Mouse (Mus musculus) CH12.LX (cell line): ENCODE data around the gene Nop2. TPM values are rescaled to one million over a fixed set of nuclear protein-coding genes. Genes with fewer than 3 reads are reported as not detected.

Experiments used
- DNase-seq: peaks from one replicate; pipeline ENCODE4 v3.0.0-alpha.2; 2013; ENCODE audit errors: extremely low read depth
- H3K27ac ChIP-seq: 2 replicates; pipeline ENCODE4 v1.5.1; 2012; ENCODE audit warnings: low read depth, mild to moderate bottlenecking, control low read depth, moderate library complexity; ENCODE audit not compliant: insufficient read depth
- H3K27me3 ChIP-seq: replicated peaks from 2 replicates; pipeline ENCODE3; 2012; ENCODE audit warnings: inconsistent platforms
- H3K36me3 ChIP-seq, 2 experiments: replicated peaks in 1 of 2; 2 replicates each; pipeline versions ENCODE3 to v1.6.1; 2012; ENCODE audit warnings: inconsistent platforms in 1 of 2, low read length in 1 of 2, mild to moderate bottlenecking in 1 of 2, mixed read lengths in 1 of 2, moderate library complexity in 1 of 2; ENCODE audit not compliant: control insufficient read depth in 1 of 2, insufficient read depth in 1 of 2
- H3K4me1 ChIP-seq, 2 experiments: 2 replicates each; pipeline ENCODE4 v1.6.1; 2012; ENCODE audit warnings: inconsistent platforms in 1 of 2, moderate library complexity in 1 of 2; ENCODE audit not compliant: insufficient read depth in 2 of 2, control insufficient read depth in 1 of 2
- H3K4me2 ChIP-seq: 2 replicates; pipeline ENCODE4 v1.6.1; 2012; ENCODE audit warnings: low read depth, mild to moderate bottlenecking, control low read depth; ENCODE audit not compliant: poor library complexity, insufficient read depth, severe bottlenecking
- H3K4me3 ChIP-seq, 3 experiments: fragments of 150-350 bp in 1 of 3; sonication (generic) in 1 of 3; replicated peaks in 1 of 3; 2 replicates each; pipeline versions ENCODE3 to v1.5.1; 2011 to 2012; ENCODE audit warnings: low read depth in 2 of 3, low read length in 2 of 3, mild to moderate bottlenecking in 2 of 3, moderate library complexity in 2 of 3, control low read depth in 1 of 3, improper control_type of control experiment in 1 of 3, inconsistent platforms in 1 of 3, mixed read lengths in 1 of 3; ENCODE audit not compliant: poor library complexity in 1 of 3
- H3K79me2 ChIP-seq: replicated peaks from 2 replicates; pipeline ENCODE4 v1.6.1; 2012; ENCODE audit warnings: mild to moderate bottlenecking, moderate library complexity; ENCODE audit not compliant: control insufficient read depth, poor library complexity, insufficient read depth, severe bottlenecking; ENCODE audit errors: extremely low read depth
- H3K9ac ChIP-seq: 2 replicates; pipeline ENCODE4 v1.6.1; 2012; ENCODE audit warnings: low read depth, mild to moderate bottlenecking, control low read depth, moderate library complexity; ENCODE audit not compliant: insufficient read depth
- H3K9me3 ChIP-seq: replicated peaks from 2 replicates; pipeline ENCODE3; 2012; ENCODE audit warnings: low read length, inconsistent platforms, mixed read lengths
- CHD1 ChIP-seq: IDR thresholded peaks from 2 replicates; pipeline ENCODE4 v1.6.1; 2012; ENCODE audit warnings: low read depth, low read length, improper control_type of control experiment, inconsistent platforms
- CHD2 ChIP-seq: IDR thresholded peaks from 2 replicates; pipeline ENCODE4 v1.6.1; 2011; ENCODE audit warnings: low read length, improper control_type of control experiment
- CTCF ChIP-seq, 2 experiments: IDR thresholded peaks in 1 of 2; conservative IDR thresholded peaks in 1 of 2; 2 replicates each; pipeline ENCODE4 v1.5.1; 2011 to 2012; ENCODE audit warnings: low read depth in 2 of 2, low read length in 2 of 2, improper control_type of control experiment in 1 of 2, inconsistent platforms in 1 of 2, mild to moderate bottlenecking in 1 of 2, moderate library complexity in 1 of 2
- E2F4 ChIP-seq: IDR thresholded peaks from 2 replicates; pipeline ENCODE4 v1.6.1; 2011; ENCODE audit warnings: low read depth, low read length, improper control_type of control experiment; ENCODE audit not compliant: insufficient replicate concordance
- ELF1 ChIP-seq: IDR thresholded peaks from 2 replicates; pipeline ENCODE4 v1.6.1; 2014; ENCODE audit warnings: low read depth, mild to moderate bottlenecking, inconsistent platforms, low read length, improper control_type of control experiment
- EP300 ChIP-seq: IDR thresholded peaks from 2 replicates; pipeline ENCODE4 v1.6.1; 2011; ENCODE audit warnings: low read length, improper control_type of control experiment
- ETS1 ChIP-seq: conservative IDR thresholded peaks from 2 replicates; pipeline ENCODE4 v1.6.1; 2012; ENCODE audit warnings: low read depth, mild to moderate bottlenecking, inconsistent platforms, low read length, improper control_type of control experiment, moderate library complexity
- GABPA ChIP-seq: IDR thresholded peaks from 2 replicates; pipeline ENCODE4 v1.6.1; 2012; ENCODE audit warnings: low read depth, low read length, improper control_type of control experiment, inconsistent platforms; ENCODE audit not compliant: insufficient replicate concordance
- HCFC1 ChIP-seq: IDR thresholded peaks from 2 replicates; pipeline ENCODE4 v1.6.1; 2012; ENCODE audit warnings: low read depth, mild to moderate bottlenecking, inconsistent platforms, low read length, improper control_type of control experiment
- IRF4 ChIP-seq: IDR thresholded peaks from 2 replicates; pipeline ENCODE4 v1.6.1; 2014; ENCODE audit warnings: low read depth, mild to moderate bottlenecking, inconsistent platforms, low read length, improper control_type of control experiment
- JUN ChIP-seq: IDR thresholded peaks from 2 replicates; pipeline ENCODE4 v1.6.1; 2011; ENCODE audit warnings: low read depth, mild to moderate bottlenecking, low read length, improper control_type of control experiment, moderate library complexity; ENCODE audit not compliant: insufficient read depth
- JUND ChIP-seq: conservative IDR thresholded peaks from 2 replicates; pipeline ENCODE4 v1.6.1; 2011; ENCODE audit warnings: low read depth, low read length, improper control_type of control experiment
- KAT2A ChIP-seq: IDR thresholded peaks from 2 replicates; pipeline ENCODE4 v1.6.1; 2012; ENCODE audit warnings: low read length, improper control_type of control experiment, inconsistent platforms; ENCODE audit not compliant: insufficient replicate concordance
- MAX ChIP-seq: IDR thresholded peaks from 2 replicates; pipeline ENCODE4 v1.6.1; 2011; ENCODE audit warnings: low read length, improper control_type of control experiment
- MAZ ChIP-seq: IDR thresholded peaks from 2 replicates; pipeline ENCODE4 v1.6.1; 2012; ENCODE audit warnings: low read depth, mild to moderate bottlenecking, inconsistent platforms, low read length, improper control_type of control experiment, moderate library complexity
- MXI1 ChIP-seq: IDR thresholded peaks from 2 replicates; pipeline ENCODE4 v1.6.1; 2011; ENCODE audit warnings: mild to moderate bottlenecking, low read depth, low read length, improper control_type of control experiment
- MYC ChIP-seq: IDR thresholded peaks from 2 replicates; pipeline ENCODE4 v1.6.1; 2011; ENCODE audit warnings: low read depth, mild to moderate bottlenecking, improper control_type of control experiment, low read length
- NELFE ChIP-seq: IDR thresholded peaks from 2 replicates; pipeline ENCODE4 v1.6.1; 2011; ENCODE audit warnings: low read depth, low read length, improper control_type of control experiment
- NRF1 ChIP-seq: IDR thresholded peaks from 2 replicates; pipeline ENCODE4 v1.6.1; 2014; ENCODE audit warnings: low read depth, mild to moderate bottlenecking, inconsistent platforms, low read length, improper control_type of control experiment, moderate library complexity
- PAX5 ChIP-seq: IDR thresholded peaks from 2 replicates; pipeline ENCODE4 v1.6.1; 2012; ENCODE audit warnings: low read length, inconsistent platforms, mixed read lengths
- POLR2A ChIP-seq: IDR thresholded peaks from 2 replicates; pipeline ENCODE4 v1.6.1; 2011; ENCODE audit warnings: low read depth, mild to moderate bottlenecking, improper control_type of control experiment, low read length
- POLR2AphosphoS2 ChIP-seq: IDR thresholded peaks from 2 replicates; pipeline ENCODE4 v1.6.1; 2011; ENCODE audit warnings: low read depth, low read length, improper control_type of control experiment
- RCOR1 ChIP-seq: conservative IDR thresholded peaks from 2 replicates; pipeline ENCODE4 v1.6.1; 2012; ENCODE audit warnings: low read depth, mild to moderate bottlenecking, inconsistent platforms, low read length, improper control_type of control experiment
- SIN3A ChIP-seq: IDR thresholded peaks from 2 replicates; pipeline ENCODE4 v1.6.1; 2012; ENCODE audit warnings: low read length, improper control_type of control experiment, inconsistent platforms
- SMC3 ChIP-seq: IDR thresholded peaks from 2 replicates; pipeline ENCODE4 v1.6.1; 2011; ENCODE audit warnings: low read depth, low read length, improper control_type of control experiment
- TBP ChIP-seq: conservative IDR thresholded peaks from 2 replicates; pipeline ENCODE4 v1.6.1; 2011; ENCODE audit warnings: low read depth, low read length, improper control_type of control experiment
- TCF12 ChIP-seq: IDR thresholded peaks from 2 replicates; pipeline ENCODE4 v1.6.1; 2014; ENCODE audit warnings: low read depth, mild to moderate bottlenecking, inconsistent platforms, low read length, improper control_type of control experiment
- UBTF ChIP-seq: IDR thresholded peaks from 2 replicates; pipeline ENCODE4 v1.6.1; 2012; ENCODE audit warnings: low read depth, mild to moderate bottlenecking, inconsistent platforms, low read length, improper control_type of control experiment, moderate library complexity
- USF1 ChIP-seq: IDR thresholded peaks from 2 replicates; pipeline ENCODE4 v1.6.1; 2014; ENCODE audit warnings: low read depth, mild to moderate bottlenecking, inconsistent platforms, low read length, improper control_type of control experiment
- USF2 ChIP-seq: conservative IDR thresholded peaks from 2 replicates; pipeline ENCODE4 v1.6.1; 2011; ENCODE audit warnings: low read depth, low read length, improper control_type of control experiment
- ZC3H11A ChIP-seq: IDR thresholded peaks from 2 replicates; pipeline ENCODE4 v1.6.1; 2012; ENCODE audit warnings: low read depth, mild to moderate bottlenecking, inconsistent platforms, low read length, improper control_type of control experiment
- ZKSCAN1 ChIP-seq: IDR thresholded peaks from 2 replicates; pipeline ENCODE4 v1.6.1; 2012; ENCODE audit warnings: low read depth, inconsistent platforms, low read length, improper control_type of control experiment, borderline replicate concordance
- ZNF384 ChIP-seq: IDR thresholded peaks from 2 replicates; pipeline ENCODE4 v1.6.1; 2012; ENCODE audit warnings: low read depth, low read length, improper control_type of control experiment, inconsistent platforms
- dilution Hi-C: fragments of 300-500 bp; cut with MboI; formaldehyde crosslinking; loops from 2 replicates; pipeline ENCODE4 v1.14.3; 2020; ENCODE audit warnings: low sequenced_read_pairs; ENCODE audit not compliant: extremely low pct_unique_long_range_greater_than_20kb, extremely low pct_ligation_motif_present
- in situ Hi-C: fragments of 300-500 bp; cut with MboI; formaldehyde crosslinking; loops from 3 replicates; pipeline ENCODE4 v1.14.3; 2019; ENCODE audit warnings: low sequenced_read_pairs, low pct_ligation_motif_present, low pct_unique_long_range_greater_than_20kb, mixed read lengths
- polyA plus RNA-seq: library from polyadenylated mRNA; unstranded; fragments of >175 nt; gene quantifications from 2 replicates; pipeline ENCODE4 v1.2.1, GENCODE M21; 2012; ENCODE audit warnings: low read depth; ENCODE audit not compliant: insufficient read length
- total RNA-seq, 2 experiments: library from RNA; depleted of rRNA; stranded (reverse); fragments of 300-350 nt in 1 of 2; fragments of >200 nt in 1 of 2; gene quantifications; 2 replicates each; pipeline ENCODE4 v1.2.3; 2012 to 2014

Gene Nop2
- total and polyA plus RNA-seq, 3 experiments, result 128 to 175 (median 154) TPM

- TF ChIP-seq CHD2, result peak; percentile 32; the same call in 1 of the 2 replicates
- no peak for TF ChIP-seq ZNF384
- peak; percentile 50 for TF ChIP-seq USF2
- TF ChIP-seq UBTF, result no peak
- TF ChIP-seq KAT2A, result 0 out of 2 replicates have a peak, but pooled peaks have one; percentile 26
- no peak for TF ChIP-seq JUN
- no peak for TF ChIP-seq POLR2A
- no peak for TF ChIP-seq TBP
- TF ChIP-seq EP300, result no peak
- TF ChIP-seq PAX5, result no peak
- TF ChIP-seq TCF12, result peak; percentile 18; the same call in 1 of the 2 replicates
- no peak for TF ChIP-seq ZKSCAN1
- TF ChIP-seq USF1, result peak; percentile 75
- TF ChIP-seq MAX, result peak; percentile 78; the same call in 1 of the 2 replicates
- TF ChIP-seq ETS1, result no peak
- TF ChIP-seq IRF4, result no peak; the same call in 1 of the 2 replicates
- TF ChIP-seq, all 38 proteins: peak for 12
Observed at GRCm38 (mm10) chr6:125164672-125165327, 33.1 kb downstream of the Nop2 start (continued).

- no peaks in the 10 kb centered on the region for H3K9me3 ChIP-seq
- peak overlapping the region; percentile 81 for H3K4me2 ChIP-seq
- dilution Hi-C loops (no loop called here), in situ Hi-C loops (no loop called here)
- peak; percentile 97 for DNase-seq
- peak overlapping the region; percentile 90 for H3K9ac ChIP-seq
- H3K27me3 ChIP-seq, result no peaks in the 10 kb centered on the region
- peaks cover 21% of the 10 kb centered on the region for H3K79me2 ChIP-seq
- peak overlapping the region; percentile 83 for H3K27ac ChIP-seq
- H3K4me3 ChIP-seq, result peak overlapping the region; percentile 75 to 100 (median 87)
- peaks cover 59 to 71% of the 10 kb centered on the region in 2 experiments for H3K36me3 ChIP-seq
- H3K4me1 ChIP-seq, result peaks cover 11 to 35% of the 10 kb centered on the region in 2 experiments
- TF ChIP-seq MYC, result peak; percentile 90
- TF ChIP-seq POLR2AphosphoS2, result peak; percentile 99
- TF ChIP-seq PAX5, result no peak
- TF ChIP-seq TBP, result peak; percentile 97
- TF ChIP-seq KAT2A, result 0 out of 2 replicates have a peak, but pooled peaks have one; percentile 17
- no peak; the same call in 1 of the 2 replicates for TF ChIP-seq CHD1
- peak; percentile 91 for TF ChIP-seq CHD2
- no peak for TF ChIP-seq ZC3H11A
- TF ChIP-seq SMC3, result no peak
- TF ChIP-seq USF1, result no peak
- peak; percentile 69; the same call in 1 of the 2 replicates for TF ChIP-seq UBTF
- peak; percentile 51; the same call in 1 of the 2 replicates for TF ChIP-seq HCFC1
- no peak for TF ChIP-seq CTCF (conservative IDR thresholded peaks at IDR 0.05 in 1 of 2, IDR thresholded peaks at IDR 0.05 in 1 of 2; ENCODE audit: low read depth in 2 of 2, low read length in 2 of 2)
- TF ChIP-seq MXI1, result peak; percentile 99
- TF ChIP-seq MAZ, result peak; percentile 93
- peak; percentile 31; the same call in 1 of the 2 replicates for TF ChIP-seq NRF1
- no peak for TF ChIP-seq RCOR1
- TF ChIP-seq ZKSCAN1, result no peak
- TF ChIP-seq E2F4, result peak; percentile 22; the same call in 1 of the 2 replicates
- no peak for TF ChIP-seq ZNF384
- no peak for TF ChIP-seq GABPA
- TF ChIP-seq MAX, result peak; percentile 85
- no peak for TF ChIP-seq JUN
- no peak for TF ChIP-seq JUND
- TF ChIP-seq TCF12, result peak; percentile 97
- peak; percentile 100 for TF ChIP-seq NELFE
- TF ChIP-seq POLR2A, result peak; percentile 100
- TF ChIP-seq SIN3A, result peak; percentile 92
- peak; percentile 69 for TF ChIP-seq ELF1
Observed at GRCm38 (mm10) chr6:125165328-125165891, 33.7 kb downstream of the Nop2 start.
